Mouse (Mus musculus) CH12.LX (cell line): ENCODE results near the gene Itga4. TPM values are rescaled to one million over a fixed set of nuclear protein-coding genes. Genes with fewer than 3 reads are reported as not detected.

Experiments used
- DNase-seq: peaks from one replicate; pipeline ENCODE4 v3.0.0-alpha.2; 2013; ENCODE audit errors: extremely low read depth
- H3K27ac ChIP-seq: 2 replicates; pipeline ENCODE4 v1.5.1; 2012; ENCODE audit warnings: low read depth, mild to moderate bottlenecking, control low read depth, moderate library complexity; ENCODE audit not compliant: insufficient read depth
- H3K27me3 ChIP-seq: replicated peaks from 2 replicates; pipeline ENCODE3; 2012; ENCODE audit warnings: inconsistent platforms
- H3K36me3 ChIP-seq, 2 experiments: replicated peaks in 1 of 2; 2 replicates each; pipeline versions ENCODE3 to v1.6.1; 2012; ENCODE audit warnings: inconsistent platforms in 1 of 2, low read length in 1 of 2, mild to moderate bottlenecking in 1 of 2, mixed read lengths in 1 of 2, moderate library complexity in 1 of 2; ENCODE audit not compliant: control insufficient read depth in 1 of 2, insufficient read depth in 1 of 2
- H3K4me1 ChIP-seq, 2 experiments: 2 replicates each; pipeline ENCODE4 v1.6.1; 2012; ENCODE audit warnings: inconsistent platforms in 1 of 2, moderate library complexity in 1 of 2; ENCODE audit not compliant: insufficient read depth in 2 of 2, control insufficient read depth in 1 of 2
- H3K4me2 ChIP-seq: 2 replicates; pipeline ENCODE4 v1.6.1; 2012; ENCODE audit warnings: low read depth, mild to moderate bottlenecking, control low read depth; ENCODE audit not compliant: poor library complexity, insufficient read depth, severe bottlenecking
- H3K4me3 ChIP-seq, 3 experiments: fragments of 150-350 bp in 1 of 3; sonication (generic) in 1 of 3; replicated peaks in 1 of 3; 2 replicates each; pipeline versions ENCODE3 to v1.5.1; 2011 to 2012; ENCODE audit warnings: low read depth in 2 of 3, low read length in 2 of 3, mild to moderate bottlenecking in 2 of 3, moderate library complexity in 2 of 3, control low read depth in 1 of 3, improper control_type of control experiment in 1 of 3, inconsistent platforms in 1 of 3, mixed read lengths in 1 of 3; ENCODE audit not compliant: poor library complexity in 1 of 3
- H3K79me2 ChIP-seq: replicated peaks from 2 replicates; pipeline ENCODE4 v1.6.1; 2012; ENCODE audit warnings: mild to moderate bottlenecking, moderate library complexity; ENCODE audit not compliant: control insufficient read depth, poor library complexity, insufficient read depth, severe bottlenecking; ENCODE audit errors: extremely low read depth
- H3K9ac ChIP-seq: 2 replicates; pipeline ENCODE4 v1.6.1; 2012; ENCODE audit warnings: low read depth, mild to moderate bottlenecking, control low read depth, moderate library complexity; ENCODE audit not compliant: insufficient read depth
- H3K9me3 ChIP-seq: replicated peaks from 2 replicates; pipeline ENCODE3; 2012; ENCODE audit warnings: low read length, inconsistent platforms, mixed read lengths
- BHLHE40 ChIP-seq: IDR thresholded peaks from 2 replicates; pipeline ENCODE4 v1.6.1; 2011; ENCODE audit warnings: mild to moderate bottlenecking, low read depth, low read length, improper control_type of control experiment
- CHD1 ChIP-seq: IDR thresholded peaks from 2 replicates; pipeline ENCODE4 v1.6.1; 2012; ENCODE audit warnings: low read depth, low read length, improper control_type of control experiment, inconsistent platforms
- CHD2 ChIP-seq: IDR thresholded peaks from 2 replicates; pipeline ENCODE4 v1.6.1; 2011; ENCODE audit warnings: low read length, improper control_type of control experiment
- ETS1 ChIP-seq: conservative IDR thresholded peaks from 2 replicates; pipeline ENCODE4 v1.6.1; 2012; ENCODE audit warnings: low read depth, mild to moderate bottlenecking, inconsistent platforms, low read length, improper control_type of control experiment, moderate library complexity
- GABPA ChIP-seq: IDR thresholded peaks from 2 replicates; pipeline ENCODE4 v1.6.1; 2012; ENCODE audit warnings: low read depth, low read length, improper control_type of control experiment, inconsistent platforms; ENCODE audit not compliant: insufficient replicate concordance
- IRF4 ChIP-seq: IDR thresholded peaks from 2 replicates; pipeline ENCODE4 v1.6.1; 2014; ENCODE audit warnings: low read depth, mild to moderate bottlenecking, inconsistent platforms, low read length, improper control_type of control experiment
- JUN ChIP-seq: IDR thresholded peaks from 2 replicates; pipeline ENCODE4 v1.6.1; 2011; ENCODE audit warnings: low read depth, mild to moderate bottlenecking, low read length, improper control_type of control experiment, moderate library complexity; ENCODE audit not compliant: insufficient read depth
- MAX ChIP-seq: IDR thresholded peaks from 2 replicates; pipeline ENCODE4 v1.6.1; 2011; ENCODE audit warnings: low read length, improper control_type of control experiment
- MAZ ChIP-seq: IDR thresholded peaks from 2 replicates; pipeline ENCODE4 v1.6.1; 2012; ENCODE audit warnings: low read depth, mild to moderate bottlenecking, inconsistent platforms, low read length, improper control_type of control experiment, moderate library complexity
- MEF2A ChIP-seq: IDR thresholded peaks from 2 replicates; pipeline ENCODE4 v1.6.1; 2014; ENCODE audit warnings: low read depth, mild to moderate bottlenecking, inconsistent platforms, low read length, improper control_type of control experiment, borderline replicate concordance
- NELFE ChIP-seq: IDR thresholded peaks from 2 replicates; pipeline ENCODE4 v1.6.1; 2011; ENCODE audit warnings: low read depth, low read length, improper control_type of control experiment
- NRF1 ChIP-seq: IDR thresholded peaks from 2 replicates; pipeline ENCODE4 v1.6.1; 2014; ENCODE audit warnings: low read depth, mild to moderate bottlenecking, inconsistent platforms, low read length, improper control_type of control experiment, moderate library complexity
- PAX5 ChIP-seq: IDR thresholded peaks from 2 replicates; pipeline ENCODE4 v1.6.1; 2012; ENCODE audit warnings: low read length, inconsistent platforms, mixed read lengths
- POLR2A ChIP-seq: IDR thresholded peaks from 2 replicates; pipeline ENCODE4 v1.6.1; 2011; ENCODE audit warnings: low read depth, mild to moderate bottlenecking, improper control_type of control experiment, low read length
- POLR2AphosphoS2 ChIP-seq: IDR thresholded peaks from 2 replicates; pipeline ENCODE4 v1.6.1; 2011; ENCODE audit warnings: low read depth, low read length, improper control_type of control experiment
- TCF12 ChIP-seq: IDR thresholded peaks from 2 replicates; pipeline ENCODE4 v1.6.1; 2014; ENCODE audit warnings: low read depth, mild to moderate bottlenecking, inconsistent platforms, low read length, improper control_type of control experiment
- USF1 ChIP-seq: IDR thresholded peaks from 2 replicates; pipeline ENCODE4 v1.6.1; 2014; ENCODE audit warnings: low read depth, mild to moderate bottlenecking, inconsistent platforms, low read length, improper control_type of control experiment
- USF2 ChIP-seq: conservative IDR thresholded peaks from 2 replicates; pipeline ENCODE4 v1.6.1; 2011; ENCODE audit warnings: low read depth, low read length, improper control_type of control experiment
- ZC3H11A ChIP-seq: IDR thresholded peaks from 2 replicates; pipeline ENCODE4 v1.6.1; 2012; ENCODE audit warnings: low read depth, mild to moderate bottlenecking, inconsistent platforms, low read length, improper control_type of control experiment
- ZKSCAN1 ChIP-seq: IDR thresholded peaks from 2 replicates; pipeline ENCODE4 v1.6.1; 2012; ENCODE audit warnings: low read depth, inconsistent platforms, low read length, improper control_type of control experiment, borderline replicate concordance
- dilution Hi-C: fragments of 300-500 bp; cut with MboI; formaldehyde crosslinking; loops from 2 replicates; pipeline ENCODE4 v1.14.3; 2020; ENCODE audit warnings: low sequenced_read_pairs; ENCODE audit not compliant: extremely low pct_unique_long_range_greater_than_20kb, extremely low pct_ligation_motif_present
- in situ Hi-C: fragments of 300-500 bp; cut with MboI; formaldehyde crosslinking; loops from 3 replicates; pipeline ENCODE4 v1.14.3; 2019; ENCODE audit warnings: low sequenced_read_pairs, low pct_ligation_motif_present, low pct_unique_long_range_greater_than_20kb, mixed read lengths
- polyA plus RNA-seq: library from polyadenylated mRNA; unstranded; fragments of >175 nt; gene quantifications from 2 replicates; pipeline ENCODE4 v1.2.1, GENCODE M21; 2012; ENCODE audit warnings: low read depth; ENCODE audit not compliant: insufficient read length
- total RNA-seq, 2 experiments: library from RNA; depleted of rRNA; stranded (reverse); fragments of 300-350 nt in 1 of 2; fragments of >200 nt in 1 of 2; gene quantifications; 2 replicates each; pipeline ENCODE4 v1.2.3; 2012 to 2014

Gene Itga4
- total and polyA plus RNA-seq, 3 experiments = 51.2 to 79.3 (median 54.3) TPM

DNA sequence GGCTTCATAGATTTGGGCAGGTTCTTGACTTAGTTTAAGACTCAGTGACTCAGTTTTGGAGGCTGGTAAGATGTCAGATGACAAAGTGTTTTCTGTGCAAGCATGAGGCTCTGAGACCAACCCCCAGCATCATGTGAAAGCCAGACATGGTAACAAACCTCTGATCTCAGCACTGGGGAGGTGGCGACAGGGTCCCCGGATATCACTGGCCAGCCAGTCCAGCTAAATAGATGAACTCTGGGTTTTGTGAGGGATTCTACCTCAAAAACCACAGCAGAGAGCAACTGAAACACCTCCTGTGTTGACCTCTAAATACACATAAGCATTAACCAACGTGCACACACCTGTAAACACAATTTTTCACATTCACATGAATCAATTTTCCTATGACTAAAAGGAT lies 12.0 kb downstream of the Itga4 start:
- peaks cover 26 to 65% of the 10 kb centered on the region in 2 experiments for H3K36me3 ChIP-seq
- no peak overlapping the region; the same call in 1 of the 2 replicates for H3K9ac ChIP-seq
- no peak for DNase-seq
- H3K27me3 ChIP-seq = no peaks in the 10 kb centered on the region
- in situ Hi-C loops = no loop called here
- TF ChIP-seq PAX5 = no peak
- no peak for TF ChIP-seq ZC3H11A
- no peak for TF ChIP-seq POLR2AphosphoS2
- no peak for TF ChIP-seq NELFE
- TF ChIP-seq MAX = no peak
- peak; percentile 47; the same call in 1 of the 2 replicates for TF ChIP-seq ETS1
- no peak for TF ChIP-seq CHD2
- TF ChIP-seq TCF12 = no peak
- TF ChIP-seq MEF2A = no peak
- no peak for TF ChIP-seq IRF4
- TF ChIP-seq CHD1 = no peak
- TF ChIP-seq JUN = no peak
- TF ChIP-seq NRF1 = no peak
- TF ChIP-seq BHLHE40 = peak; percentile 36
- no peak for TF ChIP-seq ZKSCAN1
- no peak overlapping the region for H3K4me3 ChIP-seq
- dilution Hi-C loops = no loop called here
- peak overlapping the region; percentile 48 for H3K4me2 ChIP-seq
- H3K4me1 ChIP-seq = peaks cover 15 to 82% of the 10 kb centered on the region in 2 experiments
- H3K79me2 ChIP-seq = peaks cover 88% of the 10 kb centered on the region
- H3K9me3 ChIP-seq = no peaks in the 10 kb centered on the region
- H3K27ac ChIP-seq = peak overlapping the region; percentile 38

DNA sequence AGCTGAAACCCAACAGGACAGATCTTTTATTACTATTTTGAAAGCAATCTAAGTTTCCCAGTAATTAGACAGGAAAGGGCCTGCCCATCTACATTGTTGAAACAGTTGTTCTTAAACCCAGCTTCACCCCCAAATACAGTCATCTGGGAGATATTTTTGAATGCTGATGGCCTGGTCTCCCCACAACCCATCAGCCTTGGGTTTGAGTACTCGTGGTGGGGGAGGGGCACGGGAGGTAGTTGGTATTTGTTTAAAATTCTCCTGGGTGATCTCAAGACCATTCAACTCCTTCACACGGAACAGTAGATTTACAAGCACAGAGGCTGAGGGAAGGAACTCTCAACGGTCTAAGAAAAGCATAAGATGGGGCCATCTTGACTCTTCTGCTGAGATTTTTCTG lies 13.6 kb downstream of the Itga4 start:
- peak; percentile 54 for DNase-seq
- in situ Hi-C loops = no loop called here
- H3K4me2 ChIP-seq = peak overlapping the region; percentile 8
- H3K36me3 ChIP-seq = peaks cover 40 to 68% of the 10 kb centered on the region in 2 experiments
- dilution Hi-C loops = no loop called here
- H3K4me1 ChIP-seq = peaks cover 15 to 65% of the 10 kb centered on the region in 2 experiments
- no peaks in the 10 kb centered on the region for H3K9me3 ChIP-seq
- peak overlapping the region; percentile 4; the same call in 1 of the 2 replicates for H3K9ac ChIP-seq
- TF ChIP-seq BHLHE40 = peak; percentile 33; the same call in 1 of the 2 replicates
- no peak for TF ChIP-seq MAZ
- no peak for TF ChIP-seq TCF12
- TF ChIP-seq ZC3H11A = no peak
- no peak for TF ChIP-seq USF2
- 0 out of 2 replicates have a peak, but pooled peaks have one; percentile 20 for TF ChIP-seq POLR2A
- no peak for TF ChIP-seq USF1
- 0 out of 2 replicates have a peak, but pooled peaks have one; percentile 60 for TF ChIP-seq CHD1
- peak; percentile 60 for TF ChIP-seq CHD2
- TF ChIP-seq GABPA = no peak
- no peak for TF ChIP-seq MAX
- no peaks in the 10 kb centered on the region for H3K27me3 ChIP-seq
- 0 out of 2 replicates have a peak overlapping the region, but pooled peaks have one; percentile 62 for H3K27ac ChIP-seq
- H3K79me2 ChIP-seq = peaks cover 84% of the 10 kb centered on the region
- no peak overlapping the region for H3K4me3 ChIP-seq
